Comparison of ENCODE assay signal across 13 mouse cellular contexts in genomic region chr4:107458907-107459306, GRCm38 (mm10). TPM values are rescaled to one million over a fixed set of nuclear protein-coding genes. Genes with fewer than 3 reads are reported as not detected.
DNase-seq lines count a peak whose midpoint lies in the region; ATAC-seq and TF ChIP-seq lines count a peak whose summit lies in the region.
"Had no signal": no experiment of that assay in that cellular context is flagged by ENCODE, and none has a peak within 500 bp of the region (broad histone marks: within the 10 kb centered on the region; RNA-seq: fewer than 3 reads in every experiment).

No protein-coding gene starts in this region.

- intact Hi-C loops in left cerebral cortex, postnatal 25 days (cut with DNase I) = no loop called here

- TF ChIP-seq EP300 in liver, postnatal 0 days (IDR thresholded peaks at IDR 0.05; ENCODE audit: low read depth) = peak; percentile 89

- 57% methylated on average over 17 of the region's 17 CpGs for WGBS in liver, postnatal 0 days (ENCODE audit: insufficient replicate concordance)

- TF ChIP-seq CTCF in E14TG2a.4 (conservative IDR thresholded peaks at IDR 0.05; ENCODE audit: low read length) = no peak
- TF ChIP-seq CTCF in liver, postnatal 0 days (IDR thresholded peaks at IDR 0.05; ENCODE audit: low read depth) = no peak

- H3K27ac ChIP-seq in liver, postnatal 0 days (ENCODE audit: low read depth) = peak overlapping the region; percentile 48; the same call in 1 of the 2 replicates
- H3K27ac ChIP-seq: kidney, postnatal 0 days; midbrain, embryonic 12.5 days had no signal

- H3K4me2 ChIP-seq in liver, postnatal 0 days (ENCODE audit: low read depth, low read length) = peak overlapping the region; percentile 22; the same call in 1 of the 2 replicates
- H3K4me2 ChIP-seq: lung, embryonic 14.5 days; midbrain, embryonic 12.5 days had no signal

- H3K36me3 ChIP-seq in E14TG2a.4 (ENCODE audit: insufficient read depth, low read length) = no peaks in the 10 kb centered on the region
- no peaks in the 10 kb centered on the region for H3K36me3 ChIP-seq in liver, postnatal 0 days (replicated peaks; ENCODE audit: insufficient read depth, low read length)
- H3K36me3 ChIP-seq: midbrain, embryonic 12.5 days had no signal

- H3K27me3 ChIP-seq in E14TG2a.4 (ENCODE audit: insufficient read depth, low read length) = peaks cover 3% of the 10 kb centered on the region; the same call in 1 of the 2 replicates
- no peaks in the 10 kb centered on the region for H3K27me3 ChIP-seq in liver, postnatal 0 days (ENCODE audit: insufficient read depth, low read length)
- H3K27me3 ChIP-seq: midbrain, embryonic 12.5 days had no signal

- no peak overlapping the region for H3K9ac ChIP-seq in liver, postnatal 0 days (replicated peaks)
- H3K9ac ChIP-seq: lung, embryonic 14.5 days; midbrain, embryonic 12.5 days had no signal

- ATAC-seq in erythroblast, adult 5-6 weeks (replicated peaks; ENCODE audit: low FRiP score, poor library complexity, severe bottlenecking) = peak; percentile 80
- ATAC-seq in liver, postnatal 0 days = peak; percentile 96
- no peak for ATAC-seq in granulocyte monocyte progenitor cell, adult 5-6 weeks (replicated peaks; ENCODE audit: poor library complexity, severe bottlenecking)

- no peaks in the 10 kb centered on the region for H3K9me3 ChIP-seq in E14TG2a.4 (ENCODE audit: low read length)
- H3K9me3 ChIP-seq in liver, postnatal 0 days (ENCODE audit: low read length) = no peaks in the 10 kb centered on the region
- H3K9me3 ChIP-seq: midbrain, embryonic 12.5 days had no signal

- 0 out of 2 replicates have a peak overlapping the region, but pooled peaks have one; percentile 32 for H3K4me3 ChIP-seq in E14TG2a.4 (replicated peaks; ENCODE audit: low read length)
- no peak overlapping the region for H3K4me3 ChIP-seq in liver, postnatal 0 days (ENCODE audit: low read depth, low read length)
- H3K4me3 ChIP-seq: midbrain, embryonic 12.5 days had no signal

- DNase-seq in adrenal gland, adult 2 months = peak; percentile 53
- DNase-seq in adrenal gland, postnatal 4 days (ENCODE audit: low spot score in 2 of 2) = no peak
- peak; percentile 29 for DNase-seq in liver, postnatal 0 days
- DNase-seq in lung, postnatal 25 days (ENCODE audit: low spot score) = no peak
- no peak for DNase-seq in left cerebral cortex, postnatal 25 days (ENCODE audit: low spot score in 2 of 2)
- DNase-seq: heart, postnatal 36 days; lung, embryonic 14.5 days; retina, postnatal 1 day had no signal

- H3K4me1 ChIP-seq in E14TG2a.4 (replicated peaks; ENCODE audit: low read depth, low read length) = peaks cover 14% of the 10 kb centered on the region
- H3K4me1 ChIP-seq in liver, postnatal 0 days (ENCODE audit: insufficient read depth) = peaks cover 6% of the 10 kb centered on the region

RNA-seq across cellular contexts. Expression of gene Glis1, which starts 24.5 kb away (rescaled TPM):
- 1 to 10 TPM in 1 of 2 experiments, under 1 TPM in 1; 0.26 to 1.5 TPM for total RNA-seq in adrenal gland, adult 2 months (2021)
- polyA plus RNA-seq in adrenal gland, adult 2 months (2012; rRNA removed) = 0.76 and 1.1 TPM in 2 replicates
- total RNA-seq in adrenal gland, postnatal 4 days (2021) = 1 to 10 TPM; 1.7 to 3.5 TPM
- not detected in 2 replicates for total RNA-seq in erythroblast, adult 5-6 weeks (2015; ENCODE audit: low replicate concordance)
- not detected in 2 replicates for total RNA-seq in erythroblast, adult 5-6 weeks (2017; ENCODE audit: low replicate concordance)
- polyA plus RNA-seq in liver, postnatal 0 days (2015; fragmentation: Nextera tagmentation; extraction: Ambion mirVana) = 0.17 and 0.18 TPM in 2 replicates
- 1 to 10 TPM in 1 of 2 experiments, under 1 TPM in 1; 0.82 to 1.1 TPM for total RNA-seq in left cerebral cortex, postnatal 25 days (2021)
- total RNA-seq in granulocyte monocyte progenitor cell, adult 5-6 weeks (2014; fragmentation: Nextera tagmentation) = not detected in 2 replicates
- total RNA-seq in granulocyte monocyte progenitor cell, adult 5-6 weeks (2017) = not detected in 2 replicates

Comparison
In these comparisons a context has a peak if more than half of its experiments do, and no peak if none do; other contexts are left out.
1. DNase-seq: peak in adrenal gland, adult 2 months (single experiment) and liver, postnatal 0 days (single experiment); none in adrenal gland, postnatal 4 days (0 of 2), lung, postnatal 25 days (single experiment) and left cerebral cortex, postnatal 25 days (0 of 2).